Mouse (Mus musculus) neural tube, embryonic 12.5 days (tissue): ENCODE results near the gene D330020A13Rik. TPM values are rescaled to one million over a fixed set of nuclear protein-coding genes. Genes with fewer than 3 reads are reported as not detected.
A peak's percentile ranks its signal among the peaks of the same experiment; 100 is the strongest.

Source experiments
- ATAC-seq: fragments of 200-750 bp; cut with Nextera tagmentation; 2 replicates; pipeline ENCODE4 v1.8.0; 2017; ENCODE audit warnings: low read depth, mild to moderate bottlenecking, moderate TSS enrichment, moderate library complexity; ENCODE audit not compliant: low FRiP score
- H3K27ac ChIP-seq: fragments of 300-500 bp; sonication (generic); 2 replicates; pipeline ENCODE4 v1.5.1; 2016
- H3K27me3 ChIP-seq: fragments of 300-500 bp; sonication (generic); replicated peaks from 2 replicates; pipeline ENCODE4 v1.6.1; 2016; ENCODE audit warnings: mild to moderate bottlenecking
- H3K36me3 ChIP-seq: fragments of 300-500 bp; sonication (generic); 2 replicates; pipeline ENCODE4 v1.6.1; 2016; ENCODE audit warnings: mild to moderate bottlenecking
- H3K4me1 ChIP-seq: fragments of 300-500 bp; sonication (generic); 2 replicates; pipeline ENCODE4 v1.6.1; 2016
- H3K4me2 ChIP-seq: fragments of 300-500 bp; sonication (generic); replicated peaks from 2 replicates; pipeline ENCODE4 v1.6.1; 2016; ENCODE audit warnings: mild to moderate bottlenecking
- H3K4me3 ChIP-seq: fragments of 300-500 bp; sonication (generic); 2 replicates; pipeline ENCODE4 v1.5.1; 2016
- H3K9ac ChIP-seq: fragments of 300-500 bp; sonication (generic); 2 replicates; pipeline ENCODE4 v1.6.1; 2016; ENCODE audit warnings: mild to moderate bottlenecking
- H3K9me3 ChIP-seq: fragments of 300-500 bp; sonication (generic); 2 replicates; pipeline ENCODE4 v1.6.1; 2016; ENCODE audit warnings: mild to moderate bottlenecking
- WGBS: fragments of 180-500 bp; shearing (Covaris S2); methylation state at CpG from one replicate; pipeline ENCODE4 v1.1.7; 2016; 5-methylcytosine and 5-hydroxymethylcytosine counted together
- polyA plus RNA-seq: library from polyadenylated mRNA; unstranded; fragments of >200 nt; fragmentation: Nextera tagmentation; extraction: Ambion mirVana; gene quantifications from 2 replicates; pipeline ENCODE4 v1.2.1, GENCODE M21; 2016

Gene D330020A13Rik
- polyA plus RNA-seq, result 0.49 TPM in 1 of 2 replicates, not detected in the other

- H3K4me1 ChIP-seq, result peaks cover 12% of the 10 kb centered on the region; the same call in 1 of the 2 replicates
- peak within 1 kb of the TSS; percentile 57 for H3K4me3 ChIP-seq
- H3K4me2 ChIP-seq, result peak within 1 kb of the TSS; percentile 100
- no peaks in the 10 kb centered on the region for H3K36me3 ChIP-seq
- ATAC-seq, result peak; percentile 82
- peak within 1 kb of the TSS; percentile 57 for H3K9ac ChIP-seq
- no peaks in the 10 kb centered on the region for H3K9me3 ChIP-seq
- H3K27me3 ChIP-seq, result peaks cover 34% of the 10 kb centered on the region
- H3K27ac ChIP-seq, result no peak within 1 kb of the TSS
- under 1% methylated on average over 79 of the region's 79 CpGs for WGBS
These were observed at the start of gene D330020A13Rik, which contains the start of gene B4galnt3 for GRCm38 (mm10) chr6:120294056-120294784. Gene D330020A13Rik (plus strand): TSS chr6:120294364. Gene B4galnt3 (minus strand): TSS chr6:120294559.

DNA sequence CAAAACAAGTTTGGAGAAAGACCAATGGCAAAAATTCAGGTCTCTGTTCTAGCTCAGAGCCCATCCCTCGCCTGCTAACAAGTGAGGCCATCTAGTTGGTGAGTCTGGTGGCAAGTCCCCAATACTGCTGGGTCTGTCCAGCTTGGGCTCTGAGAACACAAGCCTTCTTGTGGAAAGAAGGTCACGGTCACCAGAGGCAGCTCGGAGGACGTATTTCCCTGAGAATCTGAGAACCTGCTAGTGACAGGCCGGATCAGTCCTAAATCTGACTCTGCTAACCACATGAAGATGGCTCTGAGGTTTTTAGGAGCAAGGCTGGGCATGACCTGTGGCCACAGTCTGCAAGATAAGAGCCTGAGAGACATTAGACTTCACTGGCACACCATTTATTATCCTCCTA lies 47.5 kb upstream of the D330020A13Rik start:
- Histone ChIP-seq H3K27ac (no peak overlapping the region), H3K27me3 (no peaks in the 10 kb centered on the region), H3K4me2 (no peak overlapping the region), H3K9ac (no peak overlapping the region), H3K9me3 (no peaks in the 10 kb centered on the region), H3K4me3 (no peak overlapping the region), H3K36me3 (no peaks in the 10 kb centered on the region), H3K4me1 (no peaks in the 10 kb centered on the region)
- WGBS, result 84% methylated on average over 5 of the region's 5 CpGs
- ATAC-seq, result no peak

GRCm38 (mm10) chr6:120249831-120250230 lies 44.3 kb upstream of the D330020A13Rik start:
- no peak for ATAC-seq
- Histone ChIP-seq H3K4me1 (no peaks in the 10 kb centered on the region), H3K27me3 (no peaks in the 10 kb centered on the region), H3K27ac (no peak overlapping the region), H3K4me3 (no peak overlapping the region), H3K36me3 (no peaks in the 10 kb centered on the region), H3K9me3 (no peaks in the 10 kb centered on the region), H3K9ac (no peak overlapping the region), H3K4me2 (no peak overlapping the region)
- WGBS, result 81% methylated on average over 5 of the region's 5 CpGs

GRCm38 (mm10) chr6:120251010-120251409 lies 43.2 kb upstream of the D330020A13Rik start:
- Histone ChIP-seq H3K9ac (no peak overlapping the region), H3K27ac (no peak overlapping the region), H3K36me3 (no peaks in the 10 kb centered on the region), H3K27me3 (no peaks in the 10 kb centered on the region), H3K4me2 (no peak overlapping the region), H3K9me3 (no peaks in the 10 kb centered on the region), H3K4me3 (no peak overlapping the region), H3K4me1 (no peaks in the 10 kb centered on the region)
- WGBS, result 84% methylated on average over 7 of the region's 7 CpGs
- no peak for ATAC-seq

DNA sequence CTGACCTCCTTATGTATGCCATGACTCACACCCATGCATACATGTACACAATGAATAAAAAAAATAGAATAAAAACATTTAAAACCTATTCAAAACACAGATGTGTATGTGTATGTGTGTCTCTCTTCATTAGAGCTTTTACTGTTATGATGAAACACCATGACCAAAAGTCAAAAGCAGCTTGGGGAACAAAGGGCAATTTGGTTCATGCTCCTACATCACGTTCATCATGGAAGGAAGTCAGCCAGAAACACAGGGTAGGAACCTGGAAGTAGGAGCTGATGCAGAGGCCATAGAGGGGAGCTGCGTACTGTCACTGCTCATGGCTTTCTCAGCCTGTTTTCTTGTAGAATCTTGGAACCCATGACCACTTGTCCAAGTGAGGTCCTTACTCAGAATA lies 41.4 kb upstream of the D330020A13Rik start:
- no peaks in the 10 kb centered on the region for H3K27me3 ChIP-seq

DNA sequence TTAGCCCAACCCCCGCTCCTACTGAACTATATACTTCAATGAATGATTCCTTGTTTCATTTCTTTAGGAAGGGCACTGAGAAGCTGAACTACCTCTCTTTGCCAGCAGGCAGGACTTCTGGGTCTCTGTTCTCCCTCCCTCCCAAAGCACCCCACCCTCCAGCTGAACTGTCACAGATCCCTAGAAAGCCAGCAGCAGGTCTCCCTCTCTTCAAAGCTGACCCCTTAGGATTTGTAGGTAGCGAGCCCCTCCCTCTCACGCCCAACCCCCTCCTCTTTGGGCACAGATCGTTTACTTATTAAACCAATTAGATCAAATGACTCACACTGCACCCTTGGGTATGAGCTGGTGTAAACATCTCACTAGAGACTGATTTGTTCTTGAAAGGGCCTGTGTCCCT lies 39.5 kb upstream of the D330020A13Rik start:
- Histone ChIP-seq H3K4me2 (no peak overlapping the region), H3K27me3 (no peaks in the 10 kb centered on the region), H3K9me3 (no peaks in the 10 kb centered on the region), H3K36me3 (no peaks in the 10 kb centered on the region), H3K4me1 (no peaks in the 10 kb centered on the region), H3K9ac (no peak overlapping the region), H3K4me3 (no peak overlapping the region), H3K27ac (no peak overlapping the region)
- WGBS, result 46% methylated on average over 4 of the region's 4 CpGs
- no peak for ATAC-seq

More for the DNA sequence above, 41.4 kb upstream of the D330020A13Rik start:
- H3K4me1 ChIP-seq, result no peaks in the 10 kb centered on the region
- no peaks in the 10 kb centered on the region for H3K36me3 ChIP-seq
- H3K9ac ChIP-seq, result no peak overlapping the region
- H3K4me2 ChIP-seq, result no peak overlapping the region
- ATAC-seq, result no peak
- WGBS, result 91% methylated on average over 2 of the region's 2 CpGs
- H3K9me3 ChIP-seq, result no peaks in the 10 kb centered on the region
- no peak overlapping the region for H3K27ac ChIP-seq
- no peak overlapping the region for H3K4me3 ChIP-seq

GRCm38 (mm10) chr6:120255144-120255543 lies 39.0 kb upstream of the D330020A13Rik start:
- no peak overlapping the region for H3K4me3 ChIP-seq
- H3K27ac ChIP-seq, result no peak overlapping the region
- H3K36me3 ChIP-seq, result no peaks in the 10 kb centered on the region
- no peaks in the 10 kb centered on the region for H3K4me1 ChIP-seq
- no peak overlapping the region for H3K9ac ChIP-seq
- no peak overlapping the region for H3K4me2 ChIP-seq
- no peaks in the 10 kb centered on the region for H3K9me3 ChIP-seq
- 68% methylated on average over 4 of the region's 4 CpGs for WGBS
- no peak for ATAC-seq
- no peaks in the 10 kb centered on the region for H3K27me3 ChIP-seq

- no peak overlapping the region for H3K4me3 ChIP-seq
- H3K9me3 ChIP-seq, result no peaks in the 10 kb centered on the region
- no peaks in the 10 kb centered on the region for H3K27me3 ChIP-seq
- no peak overlapping the region for H3K4me2 ChIP-seq
- no peaks in the 10 kb centered on the region for H3K4me1 ChIP-seq
- no peak for ATAC-seq
- no peak overlapping the region for H3K9ac ChIP-seq
- H3K36me3 ChIP-seq, result no peaks in the 10 kb centered on the region
- H3K27ac ChIP-seq, result no peak overlapping the region
- 86% methylated on average over 12 of the region's 12 CpGs for WGBS
These were observed 38.5 kb upstream of the D330020A13Rik start for GRCm38 (mm10) chr6:120255701-120256100.

- H3K27ac ChIP-seq, result no peak overlapping the region
- no peaks in the 10 kb centered on the region for H3K36me3 ChIP-seq
- no peak overlapping the region for H3K4me3 ChIP-seq
- 73% methylated on average over 5 of the region's 5 CpGs for WGBS
- no peaks in the 10 kb centered on the region for H3K4me1 ChIP-seq
- no peak for ATAC-seq
- H3K9me3 ChIP-seq, result no peaks in the 10 kb centered on the region
- H3K9ac ChIP-seq, result no peak overlapping the region
- H3K27me3 ChIP-seq, result no peaks in the 10 kb centered on the region
- no peak overlapping the region for H3K4me2 ChIP-seq
These were observed 37.7 kb upstream of the D330020A13Rik start for GRCm38 (mm10) chr6:120256431-120256935.

GRCm38 (mm10) chr6:120259481-120259880 lies 34.7 kb upstream of the D330020A13Rik start:
- ATAC-seq, result no peak
- no peak overlapping the region for H3K27ac ChIP-seq
- H3K4me1 ChIP-seq, result no peaks in the 10 kb centered on the region
- no peaks in the 10 kb centered on the region for H3K36me3 ChIP-seq
- 30% methylated on average over 9 of the region's 9 CpGs for WGBS
- no peak overlapping the region for H3K4me2 ChIP-seq
- no peaks in the 10 kb centered on the region for H3K27me3 ChIP-seq
- H3K9me3 ChIP-seq, result no peaks in the 10 kb centered on the region
- no peak overlapping the region for H3K4me3 ChIP-seq
- no peak overlapping the region for H3K9ac ChIP-seq

- Histone ChIP-seq H3K27me3 (no peaks in the 10 kb centered on the region), H3K27ac (no peak overlapping the region), H3K4me3 (no peak overlapping the region), H3K9ac (no peak overlapping the region), H3K9me3 (no peaks in the 10 kb centered on the region), H3K36me3 (no peaks in the 10 kb centered on the region), H3K4me2 (no peak overlapping the region), H3K4me1 (no peaks in the 10 kb centered on the region)
- WGBS, result 64% methylated on average over 12 of the region's 12 CpGs
- no peak for ATAC-seq
These were observed 31.2 kb upstream of the D330020A13Rik start for GRCm38 (mm10) chr6:120262886-120263531.

GRCm38 (mm10) chr6:120263608-120264007 lies 30.6 kb upstream of the D330020A13Rik start:
- no peak overlapping the region for H3K9ac ChIP-seq
- no peak overlapping the region for H3K4me2 ChIP-seq
- H3K27ac ChIP-seq, result no peak overlapping the region
- no peak for ATAC-seq
- H3K4me3 ChIP-seq, result no peak overlapping the region
- H3K36me3 ChIP-seq, result no peaks in the 10 kb centered on the region
- no peaks in the 10 kb centered on the region for H3K27me3 ChIP-seq
- no peaks in the 10 kb centered on the region for H3K9me3 ChIP-seq
- no peaks in the 10 kb centered on the region for H3K4me1 ChIP-seq
- WGBS, result 83% methylated on average over 7 of the region's 7 CpGs
